Mouse (Mus musculus) limb, embryonic 13.5 days (tissue): Measurements from ENCODE around the gene Tmem8. TPM values are rescaled to one million over a fixed set of nuclear protein-coding genes. Genes with fewer than 3 reads are reported as not detected.
"Not testable (repeated sequence)": the region's sequence is repeated elsewhere in the genome, so short reads cannot be mapped to it uniquely, and the experiment has no call there.

Experiments
- ATAC-seq: fragments of 200-750 bp; cut with Nextera tagmentation; 2 replicates; pipeline ENCODE4 v1.8.0; 2017; ENCODE audit warnings: low read depth, moderate number of reproducible peaks, moderate TSS enrichment; ENCODE audit not compliant: low FRiP score
- H3K27ac ChIP-seq: fragments of 300-500 bp; sonication (generic); 2 replicates; pipeline ENCODE4 v1.5.1; 2015; ENCODE audit warnings: inconsistent platforms, mild to moderate bottlenecking, moderate library complexity
- H3K27me3 ChIP-seq: fragments of 300-500 bp; sonication (generic); 2 replicates; pipeline ENCODE4 v1.6.1; 2015; ENCODE audit warnings: mild to moderate bottlenecking, inconsistent platforms
- H3K36me3 ChIP-seq: fragments of 300-500 bp; sonication (generic); 2 replicates; pipeline ENCODE4 v1.6.1; 2015; ENCODE audit warnings: inconsistent platforms, mild to moderate bottlenecking, moderate library complexity
- H3K4me1 ChIP-seq: fragments of 300-500 bp; sonication (generic); 2 replicates; pipeline ENCODE4 v1.6.1; 2015; ENCODE audit warnings: inconsistent platforms
- H3K4me2 ChIP-seq: fragments of 300-500 bp; sonication (generic); replicated peaks from 2 replicates; pipeline ENCODE4 v1.6.1; 2015; ENCODE audit warnings: inconsistent platforms, mild to moderate bottlenecking, moderate library complexity
- H3K4me3 ChIP-seq: fragments of 300-500 bp; sonication (generic); 2 replicates; pipeline ENCODE4 v1.5.1; 2015; ENCODE audit warnings: moderate library complexity, mild to moderate bottlenecking, inconsistent platforms
- H3K9ac ChIP-seq: fragments of 300-500 bp; sonication (generic); 2 replicates; pipeline ENCODE4 v1.6.1; 2015; ENCODE audit warnings: mild to moderate bottlenecking, inconsistent platforms
- H3K9me3 ChIP-seq: fragments of 300-500 bp; sonication (generic); 2 replicates; pipeline ENCODE4 v1.6.1; 2016; ENCODE audit warnings: inconsistent platforms
- WGBS: fragments of 180-500 bp; shearing (Covaris S2); methylation state at CpG from one replicate; pipeline ENCODE4 v1.1.7; 2015; 5-methylcytosine and 5-hydroxymethylcytosine counted together
- polyA plus RNA-seq: library from polyadenylated mRNA; unstranded; fragments of >200 nt; fragmentation: Nextera tagmentation; extraction: Ambion mirVana; gene quantifications from 2 replicates; pipeline ENCODE4 v1.2.1, GENCODE M21; 2015

Gene Tmem8
- polyA plus RNA-seq, 1 experiment from 2014 or later = 0.97 TPM

GRCm38 (mm10) chr17:26114061-26114460, 962 bp downstream of the Tmem8 start:
- peak overlapping the region; percentile 63; the same call in 1 of the 2 replicates for H3K9ac ChIP-seq
- peak overlapping the region; percentile 88 for H3K4me2 ChIP-seq
- peaks cover 97% of the 10 kb centered on the region for H3K27me3 ChIP-seq
- H3K36me3 ChIP-seq = no peaks in the 10 kb centered on the region
- no peak overlapping the region for H3K27ac ChIP-seq
- H3K4me1 ChIP-seq = peaks cover 12% of the 10 kb centered on the region
- ATAC-seq = no peak
- 14% methylated on average over 8 of the region's 8 CpGs for WGBS
- peak overlapping the region; percentile 54 for H3K4me3 ChIP-seq
- no peaks in the 10 kb centered on the region for H3K9me3 ChIP-seq

- Histone ChIP-seq H3K27me3 (peaks cover 97% of the 10 kb centered on the region), H3K4me1 (peaks cover 12% of the 10 kb centered on the region)
- not testable (repeated sequence) for H3K27ac ChIP-seq, H3K9ac ChIP-seq, H3K4me3 ChIP-seq, ATAC-seq, H3K4me2 ChIP-seq, H3K9me3 ChIP-seq, H3K36me3 ChIP-seq
- 68% methylated on average over 7 of the region's 7 CpGs for WGBS
Measured at GRCm38 (mm10) chr17:26114461-26114860, 1.4 kb downstream of the Tmem8 start.

GRCm38 (mm10) chr17:26115205-26115898, 2.3 kb downstream of the Tmem8 start:
- no peak overlapping the region for H3K4me3 ChIP-seq
- H3K27ac ChIP-seq = no peak overlapping the region
- ATAC-seq = no peak
- no peaks in the 10 kb centered on the region for H3K36me3 ChIP-seq
- 77% methylated on average over 7 of the region's 7 CpGs for WGBS
- peaks cover 96% of the 10 kb centered on the region for H3K27me3 ChIP-seq
- H3K4me2 ChIP-seq = no peak overlapping the region
- no peaks in the 10 kb centered on the region for H3K9me3 ChIP-seq
- peaks cover 15% of the 10 kb centered on the region for H3K4me1 ChIP-seq
- no peak overlapping the region for H3K9ac ChIP-seq

GRCm38 (mm10) chr17:26115956-26116487, 2.9 kb downstream of the Tmem8 start:
- Histone ChIP-seq H3K9me3 (no peaks in the 10 kb centered on the region), H3K27me3 (peaks cover 90% of the 10 kb centered on the region), H3K4me2 (no peak overlapping the region), H3K9ac (no peak overlapping the region), H3K36me3 (no peaks in the 10 kb centered on the region), H3K4me1 (peaks cover 9% of the 10 kb centered on the region), H3K4me3 (no peak overlapping the region), H3K27ac (no peak overlapping the region)
- 68% methylated on average over 3 of the region's 3 CpGs for WGBS
- ATAC-seq = no peak

DNA sequence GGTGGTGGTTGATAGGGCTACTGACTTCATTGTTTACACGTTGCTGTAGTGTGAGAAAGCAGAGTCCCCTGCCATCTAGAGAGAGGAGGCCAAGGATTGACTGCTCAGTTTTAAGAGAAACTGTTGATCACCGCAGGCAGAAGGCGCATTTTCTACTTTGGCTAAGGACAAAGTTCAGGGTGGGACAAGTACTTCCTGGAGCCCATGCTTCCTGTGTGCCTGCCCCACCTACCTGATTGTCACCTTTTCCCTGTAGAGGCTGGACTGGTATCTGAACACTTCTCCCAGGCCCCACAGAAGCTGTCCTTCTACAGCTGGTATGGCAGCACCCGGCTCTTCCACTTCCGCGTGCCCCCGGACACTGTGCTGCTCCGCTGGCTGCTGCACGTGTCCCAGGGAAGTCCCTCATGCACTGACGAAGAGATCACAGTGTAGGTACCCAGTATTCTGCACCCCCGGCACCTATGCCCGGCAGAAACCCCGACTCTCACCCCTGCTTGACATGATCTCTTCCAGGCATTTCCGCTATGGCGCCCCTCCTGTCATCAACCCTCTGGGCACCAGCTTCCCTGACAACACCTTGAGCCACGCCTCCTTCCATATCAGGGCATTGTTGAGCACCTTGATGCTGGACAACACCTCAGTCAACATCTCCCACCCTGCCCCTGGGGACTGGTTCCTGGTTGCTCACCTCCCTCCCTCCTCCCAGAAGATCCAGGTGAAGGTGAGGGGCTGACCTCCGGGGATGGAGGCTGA, 3.6 kb downstream of the Tmem8 start:
- Histone ChIP-seq H3K9me3 (no peaks in the 10 kb centered on the region), H3K27me3 (peaks cover 83% of the 10 kb centered on the region), H3K4me3 (no peak overlapping the region), H3K4me2 (no peak overlapping the region), H3K27ac (no peak overlapping the region), H3K36me3 (no peaks in the 10 kb centered on the region), H3K9ac (no peak overlapping the region), H3K4me1 (peaks cover 6% of the 10 kb centered on the region; the same call in 1 of the 2 replicates)
- WGBS = 83% methylated on average over 17 of the region's 17 CpGs
- ATAC-seq = no peak

DNA sequence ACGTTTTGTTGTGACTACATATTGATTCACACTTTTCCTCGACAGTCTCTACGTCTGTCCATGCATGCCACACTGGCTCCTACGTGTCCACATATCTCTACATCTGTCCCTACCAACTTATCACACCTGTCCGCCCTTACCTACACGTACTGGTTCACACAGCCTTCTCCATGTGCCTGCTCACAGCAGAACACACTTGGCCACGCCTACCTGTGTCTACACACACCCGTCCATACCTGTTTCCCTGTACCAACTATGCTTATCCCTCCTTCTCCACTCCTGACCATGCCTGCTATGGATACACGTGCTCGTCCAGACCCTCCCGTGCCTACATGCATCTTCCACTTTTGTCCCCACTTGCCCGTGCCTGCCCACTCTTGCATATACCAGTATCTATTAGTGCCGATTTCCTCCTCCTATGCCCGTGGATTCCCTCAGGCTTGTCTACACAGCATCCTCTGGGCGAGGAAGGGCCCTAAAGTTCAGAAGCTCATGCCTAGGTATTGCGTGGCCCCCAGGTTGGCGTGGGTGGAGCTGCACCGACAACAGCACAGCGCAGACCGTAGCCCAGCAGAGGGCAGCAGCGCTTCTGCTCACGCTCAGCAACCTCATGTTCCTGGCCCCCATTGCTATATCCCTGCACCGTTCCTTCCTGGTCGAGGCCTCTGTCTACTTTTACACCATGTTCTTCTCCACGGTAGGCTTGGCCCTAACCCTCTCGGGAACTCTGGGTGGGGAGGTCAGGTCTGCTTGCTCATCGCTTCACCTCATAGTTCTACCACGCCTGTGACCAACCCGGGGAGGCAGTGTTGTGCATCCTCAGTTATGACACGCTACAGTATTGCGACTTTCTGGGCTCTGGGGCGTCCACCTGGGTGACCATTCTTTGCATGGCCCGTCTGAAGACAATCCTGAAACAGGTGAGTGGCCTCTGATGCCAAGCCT, 6.9 kb downstream of the Tmem8 start:
- 0 out of 2 replicates have a peak overlapping the region, but pooled peaks have one; percentile 9 for H3K9ac ChIP-seq
- no peak; the same call in 1 of the 2 replicates for ATAC-seq
- H3K4me1 ChIP-seq = peaks cover 18% of the 10 kb centered on the region
- H3K4me3 ChIP-seq = no peak overlapping the region
- H3K27me3 ChIP-seq = peaks cover 49% of the 10 kb centered on the region
- no peak overlapping the region; the same call in 1 of the 2 replicates for H3K4me2 ChIP-seq
- H3K9me3 ChIP-seq = no peaks in the 10 kb centered on the region
- no peak overlapping the region for H3K27ac ChIP-seq
- peaks cover 1% of the 10 kb centered on the region for H3K36me3 ChIP-seq
- 48% methylated on average over 33 of the region's 33 CpGs for WGBS

GRCm38 (mm10) chr17:26122431-26123140, 9.5 kb downstream of the Tmem8 start:
- no peak overlapping the region for H3K4me2 ChIP-seq
- ATAC-seq = no peak
- no peaks in the 10 kb centered on the region for H3K9me3 ChIP-seq
- peaks cover 24% of the 10 kb centered on the region for H3K27me3 ChIP-seq
- peak overlapping the region; percentile 80; the same call in 1 of the 2 replicates for H3K4me3 ChIP-seq
- peaks cover 18% of the 10 kb centered on the region for H3K4me1 ChIP-seq
- no peak overlapping the region; the same call in 1 of the 2 replicates for H3K9ac ChIP-seq
- H3K27ac ChIP-seq = no peak overlapping the region
- 65% methylated on average over 5 of the region's 5 CpGs for WGBS
- peaks cover 27% of the 10 kb centered on the region for H3K36me3 ChIP-seq

GRCm38 (mm10) chr17:26123267-26123684, 10.2 kb downstream of the Tmem8 start, which contains the start of gene Mrpl28:
Gene Mrpl28 (plus strand): TSS chr17:26123500.
- no peak within 1 kb of the TSS for H3K27ac ChIP-seq
- H3K9ac ChIP-seq = peak within 1 kb of the TSS; percentile 88
- WGBS = under 1% methylated on average over 32 of the region's 32 CpGs

DNA sequence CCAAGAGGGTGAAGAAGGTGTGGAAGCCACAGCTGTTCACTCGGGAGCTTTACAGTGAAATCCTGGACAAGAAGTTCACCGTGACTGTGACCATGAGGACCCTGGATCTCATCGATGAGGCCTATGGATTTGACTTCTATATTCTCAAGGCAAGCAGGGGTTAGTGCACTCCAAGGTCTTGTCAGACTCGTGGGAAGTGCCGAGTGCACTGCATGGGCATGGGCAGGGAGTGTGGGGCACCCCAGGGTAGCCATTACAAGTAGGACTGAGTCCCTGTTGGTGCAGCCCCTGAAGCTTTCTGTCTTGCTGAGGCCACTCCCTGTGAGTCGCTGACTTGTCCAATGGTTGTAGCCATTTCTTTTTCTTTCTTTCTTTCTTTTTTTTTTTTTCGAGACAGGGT, 11.5 kb downstream of the Tmem8 start:
- no peak overlapping the region for H3K27ac ChIP-seq
- H3K9ac ChIP-seq = peak overlapping the region; percentile 88
- WGBS = 86% methylated on average over 7 of the region's 7 CpGs
- peak overlapping the region; percentile 90 for H3K4me2 ChIP-seq
- peaks cover 18% of the 10 kb centered on the region for H3K4me1 ChIP-seq
- no peak for ATAC-seq
- peaks cover 4% of the 10 kb centered on the region; the same call in 1 of the 2 replicates for H3K27me3 ChIP-seq
- peaks cover 46% of the 10 kb centered on the region for H3K36me3 ChIP-seq
- H3K9me3 ChIP-seq = no peaks in the 10 kb centered on the region
- peak overlapping the region; percentile 80 for H3K4me3 ChIP-seq

More at GRCm38 (mm10) chr17:26123267-26123684, 10.2 kb downstream of the Tmem8 start, which contains the start of gene Mrpl28:
- peaks cover 17% of the 10 kb centered on the region for H3K27me3 ChIP-seq
- H3K4me1 ChIP-seq = peaks cover 18% of the 10 kb centered on the region
- no peaks in the 10 kb centered on the region for H3K9me3 ChIP-seq
- peak within 1 kb of the TSS; percentile 80 for H3K4me3 ChIP-seq
- ATAC-seq = peak; percentile 89
- H3K4me2 ChIP-seq = peak within 1 kb of the TSS; percentile 90
- peaks cover 34% of the 10 kb centered on the region for H3K36me3 ChIP-seq

GRCm38 (mm10) chr17:26125226-26125625, 12.1 kb downstream of the Tmem8 start:
- Histone ChIP-seq H3K4me1 (peaks cover 16% of the 10 kb centered on the region), H3K9me3 (no peaks in the 10 kb centered on the region), H3K27ac (no peak overlapping the region), H3K4me3 (no peak overlapping the region), H3K36me3 (peaks cover 53% of the 10 kb centered on the region), H3K4me2 (no peak overlapping the region), H3K9ac (no peak overlapping the region), H3K27me3 (no peaks in the 10 kb centered on the region)
- WGBS = 88% methylated on average over 10 of the region's 10 CpGs
- ATAC-seq = no peak
